Mouse (Mus musculus): ENCODE data around the gene Myzap.

Myzap gene

DNA sequence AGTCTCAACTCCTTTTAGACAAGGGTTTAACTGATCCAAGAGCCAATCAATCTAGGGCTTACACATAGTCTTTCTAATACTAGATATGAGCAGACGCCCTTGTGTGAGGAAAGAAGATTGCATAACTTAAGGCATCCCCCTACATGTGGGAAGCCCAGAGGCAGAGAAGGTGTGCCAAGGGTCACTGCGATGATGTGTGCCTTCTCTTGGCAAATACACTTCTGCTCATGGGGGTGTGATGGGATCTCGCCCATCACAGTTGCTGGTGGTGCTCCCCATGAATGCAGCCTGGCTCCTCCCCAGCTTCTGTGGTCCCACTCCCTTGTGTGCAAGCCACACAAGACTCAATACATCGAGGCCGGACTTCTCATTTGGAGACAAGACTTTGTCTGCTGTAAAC, 47.3 kb downstream of the Myzap start:
- DNase-seq (ENCODE audit: low spot score), result no peak

DNA sequence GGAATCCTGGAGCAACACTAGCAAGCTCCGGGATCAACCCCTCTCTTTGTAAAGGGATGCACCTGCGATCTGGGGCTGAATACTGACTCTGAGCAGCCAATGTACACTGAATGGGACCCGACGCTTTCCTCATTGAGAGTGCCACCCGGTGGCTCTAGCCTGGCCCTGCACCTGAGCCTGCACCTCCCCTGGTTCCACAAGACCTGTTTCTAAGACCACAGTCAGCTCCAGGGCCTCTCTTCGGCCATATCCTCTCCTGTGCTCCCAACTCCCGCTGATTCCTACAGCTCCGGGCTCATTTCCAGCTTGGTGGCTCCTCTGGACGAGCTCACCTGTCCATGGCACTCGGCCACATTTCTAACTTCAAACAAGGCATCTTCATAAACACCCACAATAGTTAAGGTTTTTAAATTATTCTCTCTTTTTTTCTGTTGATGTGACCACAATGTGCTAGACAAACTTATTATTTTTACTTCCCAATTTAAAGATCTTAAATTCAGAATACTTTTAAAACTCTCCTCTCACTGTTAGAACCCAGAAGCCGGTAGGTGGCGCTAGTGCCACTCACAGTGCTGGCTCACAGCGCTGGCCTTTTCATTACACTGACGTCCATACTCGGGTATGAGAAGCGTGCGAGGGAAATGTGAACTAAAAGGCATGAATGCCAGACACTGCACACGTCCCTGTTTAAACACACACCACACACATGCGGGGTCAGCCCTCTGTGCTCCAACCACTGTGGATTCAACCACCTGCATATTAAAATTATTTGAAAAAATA, 48.5 kb downstream of the Myzap start:
- peak; percentile 52 for DNase-seq (ENCODE audit: low spot score)

DNA sequence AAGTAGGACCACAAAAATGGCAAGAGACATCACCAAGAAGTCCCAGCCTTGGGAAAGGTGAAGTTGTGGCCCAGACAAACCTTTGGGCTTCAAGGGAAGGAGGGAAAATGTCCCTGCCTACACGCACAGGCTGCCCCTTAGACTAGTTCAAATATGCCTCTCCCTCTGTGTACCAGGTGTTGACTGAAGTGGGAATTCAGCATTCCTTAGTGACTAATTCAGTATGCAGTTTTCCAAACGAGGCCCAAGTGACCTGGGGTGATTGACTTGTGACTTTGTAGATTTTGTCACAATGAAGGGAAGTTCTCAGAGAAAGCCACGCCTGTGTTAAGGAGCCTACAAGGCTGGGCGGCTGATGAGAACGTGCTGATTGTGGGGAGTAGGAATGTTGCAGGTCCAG, 49.9 kb downstream of the Myzap start:
- no peak for DNase-seq (ENCODE audit: low spot score)

DNA sequence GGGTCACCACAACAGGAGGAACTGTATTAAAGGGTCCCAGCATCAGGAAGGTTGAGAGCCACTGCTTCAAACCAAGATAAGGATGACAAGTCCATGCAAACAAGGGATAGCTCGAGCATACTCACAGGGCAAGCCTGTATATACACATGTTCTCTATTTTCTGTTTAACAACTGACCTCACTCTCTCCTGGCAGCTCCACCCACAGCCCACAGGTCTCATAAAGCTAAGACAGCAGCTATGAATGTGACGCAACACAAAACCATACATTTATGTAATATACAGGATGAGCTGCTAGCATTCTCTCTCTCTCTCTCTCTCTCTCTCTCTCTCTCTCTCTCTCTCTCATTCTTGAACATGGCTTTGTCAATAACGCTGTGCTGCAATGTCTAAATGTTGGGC, 51.4 kb downstream of the Myzap start:
- DNase-seq (ENCODE audit: low spot score), result no peak

DNA sequence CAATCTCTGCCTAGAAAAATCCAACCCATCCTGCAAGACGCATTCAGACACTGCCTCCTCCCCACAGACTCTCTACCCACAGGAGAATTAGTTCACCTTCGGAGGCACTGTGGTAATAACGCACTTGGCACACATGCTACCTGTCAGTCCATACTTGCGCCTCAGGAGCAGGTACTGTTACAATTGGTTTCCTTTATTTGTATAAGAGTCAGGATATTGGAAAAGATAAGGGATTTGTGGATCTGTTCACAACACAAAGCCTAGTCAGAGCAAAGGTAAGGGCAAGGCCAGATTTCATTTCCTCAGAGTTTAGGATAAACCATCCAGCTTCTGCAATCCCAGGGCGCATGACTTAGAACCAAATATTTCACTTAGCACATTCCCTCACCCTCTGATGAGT, 56.4 kb downstream of the Myzap start:
- DNase-seq (ENCODE audit: low spot score), result no peak

DNA sequence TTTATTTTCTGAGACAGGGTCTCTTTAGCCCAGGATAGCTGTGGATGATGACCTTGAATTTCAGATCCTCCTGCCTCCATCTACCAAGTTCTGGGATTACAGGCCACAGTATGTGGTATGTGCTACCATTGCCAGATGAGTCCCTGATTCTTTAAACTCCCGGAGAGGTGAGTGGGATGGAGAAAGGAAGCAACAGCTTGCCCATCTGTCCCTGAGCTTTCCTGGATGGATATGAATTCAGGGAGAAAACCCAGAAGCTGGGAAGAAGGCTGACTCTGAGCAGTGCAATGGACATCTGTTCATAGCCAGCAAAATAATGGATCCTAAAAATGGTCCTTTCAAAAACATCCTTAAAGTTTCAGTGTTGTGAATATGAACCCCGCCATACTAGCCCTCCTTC, 57.1 kb downstream of the Myzap start:
- no peak for DNase-seq (ENCODE audit: low spot score)

DNA sequence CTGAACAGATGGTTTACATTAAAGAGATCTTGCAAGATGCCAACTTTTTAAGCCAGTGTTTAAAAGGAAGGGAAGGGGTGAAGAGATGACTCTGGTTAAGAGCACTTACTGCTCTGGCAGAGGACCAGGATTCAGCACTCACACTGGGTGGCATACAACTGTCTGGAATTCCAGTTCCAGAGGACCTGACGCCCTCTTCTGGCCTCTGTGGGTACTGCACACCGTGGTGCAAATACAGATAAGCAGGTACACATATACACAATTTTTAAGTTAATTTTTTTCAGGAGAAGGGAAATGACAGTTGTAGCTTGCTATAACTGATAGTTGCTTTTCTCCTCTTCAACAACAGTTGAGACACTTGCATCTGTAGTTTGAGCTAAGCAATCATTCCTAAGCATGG, 62.2 kb downstream of the Myzap start:
- no peak for DNase-seq (ENCODE audit: low spot score)

DNA sequence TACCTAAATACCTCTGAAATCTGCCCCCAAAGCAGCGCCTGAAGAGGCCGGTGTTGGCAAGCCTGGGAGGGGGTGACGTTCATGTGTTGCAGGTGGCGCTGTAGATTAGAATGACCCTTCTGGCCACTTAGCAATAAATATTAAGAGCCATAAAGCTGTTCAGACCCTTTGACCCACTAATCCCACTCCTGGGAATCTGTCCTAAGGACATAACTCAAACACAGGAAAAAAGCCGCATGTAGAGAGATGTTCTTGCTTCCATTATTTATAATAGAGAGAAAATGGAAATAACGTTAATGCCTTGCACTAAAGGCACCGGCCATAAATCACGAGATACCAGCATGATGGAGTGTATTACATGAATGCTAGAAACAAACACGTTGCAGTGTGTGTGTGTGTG, 64.7 kb downstream of the Myzap start:
- peak; percentile 37 for DNase-seq (ENCODE audit: low spot score)

DNA sequence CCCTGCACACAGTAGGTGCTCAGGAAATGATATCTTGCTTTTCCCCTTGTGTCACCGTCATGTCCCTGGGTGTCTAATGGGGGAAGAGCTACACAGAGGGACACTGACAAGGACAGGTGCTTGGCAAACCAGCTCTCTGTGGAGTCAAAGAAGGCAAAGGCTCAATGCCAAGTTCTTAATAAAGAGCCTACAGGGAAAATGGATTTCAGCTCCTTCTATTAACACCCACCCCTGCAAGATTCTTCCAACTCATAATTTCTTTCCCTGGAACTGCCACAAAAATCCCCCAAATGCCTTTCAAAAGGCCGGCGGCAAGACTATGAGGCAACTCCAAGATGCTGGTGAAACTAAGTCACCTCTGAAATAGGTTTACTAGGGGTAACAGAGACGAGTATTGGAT, 68.3 kb downstream of the Myzap start:
- no peak for DNase-seq (ENCODE audit: low spot score)

DNA sequence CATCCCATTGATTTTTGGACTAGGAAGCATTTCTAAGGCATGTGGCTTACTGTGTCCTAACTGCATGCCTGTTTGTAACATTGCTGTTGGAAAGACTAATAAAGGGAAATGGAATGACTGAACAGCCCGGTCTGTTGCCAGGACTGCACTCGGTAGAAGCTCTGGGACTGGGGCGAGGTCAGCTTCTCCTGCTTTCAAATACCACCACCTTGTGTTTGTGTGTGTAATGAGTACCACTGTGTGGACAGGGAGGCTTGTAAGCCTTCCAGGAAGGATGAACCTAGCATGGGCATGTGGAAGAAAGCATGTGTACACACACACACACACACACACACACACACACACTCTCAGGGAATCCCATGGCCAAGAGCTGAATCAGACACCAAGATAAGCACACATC, 72.3 kb downstream of the Myzap start:
- no peak for DNase-seq (ENCODE audit: low spot score)

DNA sequence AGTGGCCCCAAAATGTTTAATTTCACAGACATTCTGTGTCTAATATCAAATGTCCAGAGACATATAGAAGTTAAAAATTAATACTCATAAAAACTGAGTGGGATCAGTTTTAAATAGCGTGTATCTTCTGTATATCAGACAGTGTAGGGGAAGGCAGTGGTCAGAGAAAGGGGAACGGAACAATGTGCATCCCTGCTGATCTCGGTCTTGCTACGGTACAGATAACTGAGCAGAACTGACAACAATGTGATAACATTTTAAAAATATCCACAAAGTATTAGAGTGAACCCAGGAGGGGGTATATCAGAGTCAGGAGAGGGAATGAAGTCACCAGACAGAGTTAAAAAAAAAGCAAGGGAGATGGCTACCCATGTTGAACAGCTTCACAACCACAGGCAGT, 74.7 kb downstream of the Myzap start:
- no peak for DNase-seq (ENCODE audit: low spot score)

DNA sequence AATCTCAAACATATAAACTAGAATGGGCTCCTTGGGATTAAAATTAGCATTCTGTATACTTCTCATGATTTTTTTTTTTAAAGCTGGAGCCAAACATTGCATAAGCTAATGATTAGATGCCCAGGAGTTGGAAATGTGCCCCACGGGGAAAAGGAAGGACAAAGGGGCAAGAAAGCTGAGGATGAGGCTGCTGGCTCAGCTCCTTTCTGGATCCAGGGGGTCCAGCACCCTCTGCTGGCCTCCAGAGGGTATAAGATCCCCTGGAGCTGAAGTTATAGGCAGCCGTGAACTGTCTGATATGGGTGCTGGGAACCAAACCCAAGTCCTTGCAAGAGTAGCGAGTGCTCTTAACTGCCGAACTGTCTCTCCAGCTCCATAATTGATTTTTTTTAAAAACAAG, 76.3 kb downstream of the Myzap start:
- no peak for DNase-seq (ENCODE audit: low spot score)

DNA sequence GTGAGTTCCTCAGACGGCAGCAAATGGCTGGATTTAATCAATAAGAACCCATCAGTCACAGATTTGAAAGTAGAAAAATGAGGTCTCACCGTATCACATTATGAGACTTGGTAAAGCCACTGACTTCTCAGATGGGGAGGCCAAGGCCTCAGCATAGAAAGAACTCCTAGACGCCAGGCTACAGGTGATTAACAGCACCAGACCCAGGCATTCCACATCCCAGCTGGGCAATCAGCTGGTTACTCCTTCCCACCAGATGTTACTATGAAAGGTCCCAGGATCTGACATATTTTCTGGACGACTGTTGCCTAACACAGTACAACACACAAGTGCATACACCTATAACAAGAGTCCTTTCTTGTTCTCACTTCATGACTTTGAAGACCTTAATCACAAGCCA, 78.6 kb downstream of the Myzap start:
- no peak for DNase-seq (ENCODE audit: low spot score)

DNA sequence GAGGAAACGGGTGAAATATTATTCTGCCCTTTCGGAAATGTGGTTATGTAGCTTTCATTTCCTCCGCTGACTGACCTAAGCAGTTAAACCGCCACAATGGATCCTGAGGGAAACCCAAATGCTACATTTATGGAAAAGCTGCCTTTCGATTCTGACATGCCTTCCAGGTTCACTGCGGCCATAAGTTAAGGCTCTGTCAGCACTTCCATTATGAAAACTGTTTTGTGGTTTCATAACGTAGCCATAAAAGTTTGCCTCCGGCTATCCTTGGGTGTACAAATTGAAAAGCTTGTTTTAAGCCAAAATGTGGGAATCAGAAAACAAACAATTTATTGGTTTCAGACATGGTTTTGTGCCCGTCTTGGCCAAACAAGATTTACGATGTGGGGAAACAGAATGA, 79.3 kb downstream of the Myzap start:
- no peak for DNase-seq (ENCODE audit: low spot score)

DNA sequence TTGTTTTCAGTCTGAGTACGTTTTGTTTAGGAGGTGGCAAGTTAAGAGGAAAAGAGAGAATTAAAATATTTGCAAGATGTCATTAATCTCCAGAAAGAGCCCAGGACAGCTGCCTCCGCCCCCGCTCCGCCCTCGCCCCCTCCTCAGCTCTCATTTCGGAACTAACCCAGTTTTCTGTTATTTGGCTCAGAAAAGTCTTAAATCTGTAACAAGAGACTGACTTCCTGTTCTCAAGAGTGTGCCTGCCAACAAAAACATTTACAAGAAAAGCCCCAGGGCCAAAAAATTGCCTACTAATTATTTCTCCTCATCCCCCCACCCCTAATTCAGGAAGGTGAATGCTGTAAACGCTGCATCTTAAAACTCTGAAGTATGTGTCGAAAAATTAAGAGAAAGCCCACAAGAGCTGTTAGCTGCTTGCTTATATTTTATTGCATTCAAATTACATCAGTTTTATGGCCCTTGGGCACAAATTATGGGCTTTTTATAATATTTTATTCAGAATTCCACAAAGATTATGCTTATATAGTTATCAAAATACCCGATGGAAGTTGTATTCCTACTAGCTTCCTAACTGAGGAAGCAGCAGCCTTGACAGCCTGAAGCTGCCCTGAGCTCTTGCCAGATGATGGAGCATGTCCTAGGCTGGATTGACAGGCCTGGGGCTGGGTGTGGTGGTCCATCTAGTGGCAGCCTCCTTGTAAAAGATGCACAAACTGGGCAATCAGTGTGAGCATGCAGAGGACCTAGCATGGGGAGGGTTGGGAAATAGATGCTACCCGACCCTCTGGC, 93.6 kb downstream of the Myzap start:
- DNase-seq (ENCODE audit: low spot score), result no peak

DNA sequence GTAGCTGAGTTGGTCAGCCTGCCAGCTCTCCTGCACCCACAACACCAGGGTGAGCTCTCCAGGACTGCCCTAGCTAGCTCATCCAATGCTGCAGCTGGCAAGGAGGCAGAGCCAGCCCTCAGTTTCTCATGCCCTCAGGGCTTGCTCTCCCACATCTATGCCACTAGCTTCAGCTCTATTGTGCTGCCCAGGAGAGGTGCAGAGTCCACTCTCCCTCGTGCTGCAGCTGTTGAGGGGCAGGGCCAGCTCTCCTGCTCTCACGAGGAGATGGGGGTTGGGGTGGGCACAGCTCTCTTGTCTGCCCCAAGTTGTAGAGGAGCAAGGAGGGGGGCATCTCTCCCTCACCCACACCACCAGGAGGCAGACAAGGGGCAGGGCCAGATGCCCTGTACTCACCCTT, 95.5 kb downstream of the Myzap start:
- DNase-seq (ENCODE audit: low spot score), result no peak

DNA sequence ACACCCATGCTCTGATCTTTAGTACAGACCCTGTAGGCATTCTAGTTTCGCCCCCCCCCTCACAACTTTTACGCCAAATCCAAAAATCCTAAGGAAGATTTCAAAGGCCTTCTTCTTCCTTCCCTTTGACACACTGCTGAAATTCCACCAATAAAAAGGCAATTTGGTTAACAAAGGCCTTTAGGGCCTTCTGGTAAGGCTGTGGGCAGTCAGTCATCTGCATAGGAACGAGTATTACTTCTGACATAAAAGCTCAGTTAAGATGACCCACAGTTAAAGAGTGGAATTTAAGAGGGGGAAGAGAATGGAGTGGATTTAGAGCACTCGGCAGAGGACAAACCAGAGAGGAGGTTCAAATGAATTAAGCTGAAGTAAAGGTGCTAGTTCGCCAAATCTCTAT, 98.4 kb downstream of the Myzap start:
- DNase-seq (ENCODE audit: low spot score), result no peak

DNA sequence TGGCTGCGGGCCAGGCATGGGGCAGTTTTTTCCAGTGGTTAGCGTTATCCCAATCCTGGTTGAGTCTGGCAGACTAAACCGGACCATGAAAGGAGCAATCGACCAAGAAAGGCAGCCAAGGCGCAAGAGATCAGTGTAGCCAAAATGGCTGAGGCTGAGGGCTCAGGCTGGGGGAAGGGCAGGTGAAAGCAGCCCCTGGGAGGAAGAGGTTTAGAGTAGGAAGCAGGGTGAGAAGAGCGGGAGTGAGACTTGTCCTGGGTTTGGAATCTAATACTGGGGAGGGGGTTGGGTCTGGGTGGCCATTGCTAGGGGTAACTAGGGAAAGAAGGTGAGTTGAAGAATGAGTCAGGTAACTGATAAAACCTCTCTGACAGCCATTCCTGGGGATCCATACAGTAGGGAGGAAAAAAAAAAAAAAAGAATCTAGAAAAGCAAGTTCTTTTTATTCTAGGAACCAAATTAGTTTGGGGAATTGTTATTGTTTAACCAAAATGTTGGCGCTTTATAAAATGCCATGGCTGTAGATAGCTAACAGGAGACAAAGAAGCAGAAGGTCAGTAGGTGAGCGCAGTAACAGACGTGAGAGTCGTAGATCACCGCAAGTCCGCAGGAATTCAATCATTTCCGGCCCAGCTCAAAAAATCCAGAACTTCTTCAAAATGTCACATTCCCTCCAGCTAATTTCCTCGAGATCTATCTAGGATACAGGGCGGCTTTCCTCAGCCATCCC, 99.7 kb downstream of the Myzap start:
- DNase-seq (ENCODE audit: low spot score), result peak; percentile 18

DNA sequence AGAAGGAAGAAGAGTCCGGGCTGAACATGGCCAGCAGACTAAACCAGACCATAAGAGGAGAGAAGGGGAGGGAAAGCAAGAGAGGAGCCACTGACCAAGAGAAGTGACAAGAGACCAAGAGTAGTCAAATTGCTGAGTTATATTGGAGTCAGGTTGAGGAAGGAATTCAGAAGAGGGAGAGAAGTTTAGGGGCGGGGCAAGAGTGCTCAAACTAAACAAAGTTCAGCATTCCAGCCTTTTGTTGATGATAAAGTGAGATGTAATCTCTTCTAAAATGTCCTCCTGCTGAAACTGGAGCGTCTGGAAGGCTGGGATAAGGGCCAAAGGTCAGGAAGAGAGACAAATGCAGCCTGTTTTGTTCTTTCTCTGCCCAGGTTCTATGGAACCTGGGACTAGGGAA, 102.1 kb downstream of the Myzap start:
- DNase-seq (ENCODE audit: low spot score), result peak; percentile 76

DNA sequence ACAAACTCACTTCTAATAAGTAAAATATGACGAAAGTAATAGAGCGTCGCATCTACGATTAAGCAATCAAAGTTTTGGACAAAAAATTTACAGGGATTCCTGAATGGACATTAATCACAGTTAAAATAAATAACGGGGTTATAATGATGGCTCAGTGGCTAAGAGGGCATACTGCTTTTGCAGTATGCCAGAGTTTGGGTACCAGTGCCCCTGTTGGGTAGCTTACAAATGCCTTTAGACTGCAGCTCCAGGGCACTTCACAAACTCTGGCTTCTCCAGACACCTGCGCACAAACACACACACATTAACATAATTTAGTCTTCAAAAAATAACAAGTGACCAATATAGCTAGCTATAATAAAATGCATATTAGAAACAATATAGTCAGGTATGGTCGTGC, 106.0 kb downstream of the Myzap start:
- DNase-seq (ENCODE audit: low spot score), result no peak

DNA sequence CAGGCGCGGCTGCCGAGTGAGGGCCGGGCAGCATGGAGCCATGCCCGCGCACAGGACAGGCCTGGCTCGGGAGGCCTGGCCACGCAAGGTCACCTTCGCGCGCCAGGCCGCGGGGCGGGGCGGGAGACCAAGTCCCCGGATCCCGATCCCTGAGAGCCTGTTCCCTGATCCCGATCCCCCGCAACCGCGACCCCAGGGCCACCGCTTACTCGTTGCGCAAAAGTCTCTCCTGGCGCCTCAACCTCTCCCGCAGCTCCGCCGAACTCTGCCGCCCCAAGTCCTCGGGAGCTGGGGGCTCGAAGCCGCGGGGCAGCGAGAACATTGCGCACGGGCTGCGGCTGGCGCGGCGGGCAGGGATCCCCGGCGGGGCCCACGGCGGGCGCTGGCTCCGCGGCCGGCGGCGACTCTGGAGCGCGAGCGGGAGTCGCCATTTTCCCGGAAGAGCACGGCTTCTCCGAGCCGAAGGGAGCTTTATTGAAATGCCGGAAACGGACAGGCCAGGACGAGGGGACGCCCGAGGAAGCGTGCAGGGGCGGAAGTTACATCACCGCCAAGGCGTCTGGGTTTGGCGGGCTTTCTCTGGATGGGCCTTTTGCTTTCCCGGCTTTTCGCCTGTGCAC, 106.6 kb downstream of the Myzap start, which contains the start of gene Polr2m:
Gene Polr2m, minus strand, starts transcription at position 461 of the 620 bp plus-strand sequence.
- peak; percentile 94 for DNase-seq (ENCODE audit: low spot score)

DNA sequence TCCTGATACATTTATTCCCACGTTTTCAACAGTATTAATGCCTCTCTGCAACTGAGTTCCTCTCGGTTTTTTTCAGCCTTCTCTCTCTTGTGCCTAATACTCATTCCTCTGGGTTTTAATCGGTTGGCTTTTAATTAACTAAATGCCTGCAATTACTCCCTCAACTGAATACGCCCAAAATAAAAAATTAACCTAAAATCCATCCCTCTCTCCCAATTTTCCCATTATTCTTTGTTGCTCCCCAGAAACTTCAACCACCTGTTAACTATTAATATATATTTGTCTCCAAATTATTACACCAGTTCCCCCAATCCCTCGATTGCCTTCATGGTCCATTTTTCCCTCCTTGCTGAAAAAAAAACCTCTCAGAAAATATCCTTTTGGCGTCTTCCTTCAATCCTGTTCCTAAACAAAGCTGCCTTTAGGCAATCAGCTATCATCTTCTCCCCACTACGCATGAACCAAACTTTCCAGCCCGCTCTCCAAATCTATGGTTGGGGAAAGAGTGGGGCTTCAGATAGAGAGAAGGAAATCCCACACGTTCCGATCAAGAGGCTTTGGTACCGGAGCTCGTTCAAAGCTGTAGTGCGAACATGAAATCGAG, 107.2 kb downstream of the Myzap start:
- DNase-seq (ENCODE audit: low spot score), result no peak
